Mouse (Mus musculus) heart, postnatal 4 days (tissue): Measurements from ENCODE around the gene Cacng3. TPM values are rescaled to one million over a fixed set of nuclear protein-coding genes. Genes with fewer than 3 reads are reported as not detected.

Experiments used
- DNase-seq: peaks from one replicate; pipeline ENCODE4 v3.0.0; 2021
- total RNA-seq, 2 experiments: library from RNA; stranded (reverse); gene quantifications; 2 replicates each; pipeline ENCODE4 v1.2.3; 2021

Gene Cacng3
- total RNA-seq, 2 experiments from 2014 or later = 0.31 TPM; not detected in 1

- no peak for DNase-seq
These were observed 53.1 kb downstream of the Cacng3 start for GRCm38 (mm10) chr7:122723358-122723876.

GRCm38 (mm10) chr7:122726376-122726775 lies 56.1 kb downstream of the Cacng3 start:
- no peak for DNase-seq

- no peak for DNase-seq
These were observed 57.9 kb downstream of the Cacng3 start for GRCm38 (mm10) chr7:122728186-122728585.

- DNase-seq = no peak
These were observed 58.6 kb downstream of the Cacng3 start for GRCm38 (mm10) chr7:122728846-122729245.

GRCm38 (mm10) chr7:122735323-122735722 lies 65.0 kb downstream of the Cacng3 start:
- DNase-seq = no peak

- no peak for DNase-seq
These were observed 68.2 kb downstream of the Cacng3 start for GRCm38 (mm10) chr7:122738541-122738940.

- no peak for DNase-seq
These were observed 70.4 kb downstream of the Cacng3 start for GRCm38 (mm10) chr7:122740663-122741062.

- DNase-seq = no peak
These were observed 85.8 kb downstream of the Cacng3 start for GRCm38 (mm10) chr7:122755920-122756603.

- DNase-seq = no peak
These were observed 88.4 kb downstream of the Cacng3 start for GRCm38 (mm10) chr7:122758645-122759044.

GRCm38 (mm10) chr7:122764506-122764905 lies 94.2 kb downstream of the Cacng3 start:
- DNase-seq = no peak

GRCm38 (mm10) chr7:122768292-122769020 lies 98.2 kb downstream of the Cacng3 start:
- no peak for DNase-seq

GRCm38 (mm10) chr7:122779601-122780000 lies 109.3 kb downstream of the Cacng3 start:
- DNase-seq = no peak

GRCm38 (mm10) chr7:122789929-122790328 lies 119.6 kb downstream of the Cacng3 start:
- DNase-seq = no peak

- DNase-seq = no peak
These were observed 123.5 kb downstream of the Cacng3 start for GRCm38 (mm10) chr7:122793655-122794346.

GRCm38 (mm10) chr7:122795140-122795539 lies 124.8 kb downstream of the Cacng3 start:
- DNase-seq = no peak

GRCm38 (mm10) chr7:122800821-122801220 lies 130.5 kb downstream of the Cacng3 start:
- no peak for DNase-seq

- peak; percentile 68 for DNase-seq
These were observed 133.7 kb downstream of the Cacng3 start for GRCm38 (mm10) chr7:122803839-122804496.

- no peak for DNase-seq
These were observed 136.2 kb downstream of the Cacng3 start for GRCm38 (mm10) chr7:122806531-122806930.

GRCm38 (mm10) chr7:122813724-122814123 lies 143.4 kb downstream of the Cacng3 start:
- no peak for DNase-seq

- no peak for DNase-seq
These were observed 147.3 kb downstream of the Cacng3 start for GRCm38 (mm10) chr7:122817565-122817964.
